Mouse (Mus musculus) frontal cortex, adult 2 months (tissue): ENCODE results near the gene Ppm1h. TPM values are rescaled to one million over a fixed set of nuclear protein-coding genes. Genes with fewer than 3 reads are reported as not detected.

Experiments
- DNase-seq, 2 experiments: peaks; one replicate each; pipeline ENCODE4 v3.0.0; 2022; ENCODE audit warnings: low spot score in 1 of 2; ENCODE audit errors: extremely low spot score in 1 of 2
- polyA plus RNA-seq: library from polyadenylated mRNA; depleted of rRNA; stranded (reverse); fragments of >200 nt; gene quantifications from 2 replicates; pipeline ENCODE4 v1.2.3, GENCODE M21; 2012; rRNA removed

Gene Ppm1h
- polyA plus RNA-seq, 1 experiment, result 29.9 TPM

DNA sequence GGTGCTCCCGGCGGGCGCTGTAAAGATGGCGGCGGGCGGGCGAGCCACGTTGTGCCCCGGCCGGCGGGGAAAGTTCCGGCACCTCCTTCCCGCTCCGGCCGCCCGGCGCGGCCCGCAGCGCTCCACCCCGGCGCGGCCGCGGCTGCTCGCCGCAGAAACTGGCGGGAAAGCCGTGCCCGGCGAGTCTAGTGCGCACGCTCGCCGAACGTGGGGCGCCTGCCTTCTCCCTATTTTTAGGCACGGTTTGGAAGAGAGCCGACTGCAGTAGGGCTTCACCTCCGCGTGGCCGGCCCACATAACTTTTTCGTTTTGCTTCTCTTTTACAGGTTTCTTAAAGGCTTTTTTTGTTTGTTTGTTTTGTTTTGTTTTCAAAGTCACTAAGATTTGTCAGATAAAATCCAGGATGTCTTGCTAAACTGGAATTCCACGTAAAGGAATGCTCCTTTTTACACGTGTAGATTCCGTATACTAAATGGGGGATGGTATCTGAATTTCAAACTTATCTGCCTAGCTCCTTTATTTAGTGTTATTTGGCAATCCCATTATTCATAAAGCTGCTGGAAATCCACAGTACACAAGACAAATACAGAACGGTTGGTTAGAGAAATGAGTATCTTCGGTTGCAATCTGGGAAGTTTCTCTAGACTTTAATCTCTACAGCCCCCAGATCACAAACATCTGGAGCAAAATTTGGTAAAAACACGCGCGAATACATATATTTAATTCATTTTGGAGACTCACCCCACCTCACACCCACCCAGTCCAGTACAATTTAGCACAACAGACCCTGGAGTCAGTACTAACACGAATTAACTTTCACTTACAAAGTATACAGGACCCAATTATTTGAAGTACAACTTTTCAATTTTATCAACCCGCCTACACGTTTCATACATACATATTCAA is 308.0 kb downstream of the Ppm1h start:
- DNase-seq, result peak in 1 of 2 experiments; percentile 84

DNA sequence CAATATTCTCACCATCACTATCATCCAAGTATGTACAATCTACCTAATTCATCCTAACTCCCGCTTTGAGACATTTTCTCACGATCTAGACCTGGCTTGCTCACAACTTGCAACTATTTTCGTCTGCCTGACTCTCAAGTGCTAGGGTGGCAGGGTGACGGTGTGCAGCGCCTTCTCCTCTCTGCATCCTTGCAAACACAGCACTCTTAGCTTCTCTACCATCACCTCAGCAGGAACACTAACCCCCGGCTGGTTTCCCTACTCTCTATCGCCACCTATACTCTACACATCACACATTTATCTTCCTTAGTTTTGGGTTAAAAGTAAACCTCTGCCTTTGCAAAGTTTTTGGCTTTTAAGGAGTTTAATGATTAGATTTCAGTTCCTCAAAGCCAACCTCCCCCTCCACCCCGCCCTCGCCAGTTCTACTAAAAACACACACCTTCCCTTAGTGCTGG is 309.1 kb downstream of the Ppm1h start:
- peak; percentile 60 to 61 for DNase-seq

DNA sequence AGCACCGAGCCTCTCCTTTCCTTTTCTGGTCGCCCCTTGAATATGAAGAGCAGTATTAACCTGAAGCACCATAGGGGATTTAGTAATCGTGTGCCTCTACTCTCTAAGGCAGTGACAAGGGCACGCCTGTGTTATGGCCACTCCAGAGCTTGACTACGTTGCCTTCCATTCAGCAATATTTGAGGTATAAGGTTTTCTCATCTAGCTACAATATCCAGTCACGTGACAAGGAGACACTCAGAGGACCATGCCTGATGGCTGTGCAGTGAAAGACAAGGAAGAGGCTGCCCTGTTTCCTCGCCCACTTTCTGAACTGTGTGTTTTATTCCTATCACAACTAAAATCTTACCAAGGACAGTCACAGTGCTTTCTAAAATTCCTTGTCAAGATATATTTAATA is 309.8 kb downstream of the Ppm1h start:
- DNase-seq, result no peak

DNA sequence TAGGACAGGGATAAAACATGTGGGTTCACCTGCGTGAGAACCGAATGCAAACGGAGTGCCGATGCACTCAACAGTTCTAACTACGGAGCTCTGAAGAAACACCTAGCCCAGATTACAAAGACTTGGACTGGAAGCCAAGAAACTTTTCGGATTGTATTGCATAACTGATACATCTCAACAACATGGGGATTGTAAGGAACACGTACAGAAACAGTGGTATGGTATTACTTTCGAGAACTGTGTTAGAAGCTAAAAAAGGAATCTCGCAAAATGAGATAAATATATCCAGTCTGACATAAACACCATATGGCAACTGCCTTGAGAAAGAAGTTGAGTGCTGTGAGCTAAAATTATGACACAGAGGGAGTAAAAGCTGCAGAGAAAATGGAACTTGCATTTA is 311.4 kb downstream of the Ppm1h start:
- DNase-seq, result peak; percentile 61 to 70

DNA sequence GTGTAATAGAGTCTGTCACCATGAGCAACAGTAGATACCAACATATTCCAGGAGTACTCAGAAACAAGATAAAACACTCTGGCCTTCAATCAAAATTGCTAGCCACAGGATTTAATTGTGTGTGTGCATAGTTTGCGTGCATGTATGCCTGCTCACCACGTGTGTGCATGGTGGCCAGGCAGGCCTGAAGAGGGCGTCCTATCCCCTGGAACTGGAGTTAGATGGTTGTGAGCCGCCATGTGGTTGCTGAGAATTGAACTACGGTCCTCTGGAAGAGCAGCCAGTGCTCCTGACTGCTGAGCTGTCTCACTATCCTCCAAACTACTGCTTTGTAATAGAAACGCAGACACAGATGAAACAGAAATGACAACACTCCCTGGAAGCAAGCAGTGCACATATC is 312.0 kb downstream of the Ppm1h start:
- no peak for DNase-seq

DNA sequence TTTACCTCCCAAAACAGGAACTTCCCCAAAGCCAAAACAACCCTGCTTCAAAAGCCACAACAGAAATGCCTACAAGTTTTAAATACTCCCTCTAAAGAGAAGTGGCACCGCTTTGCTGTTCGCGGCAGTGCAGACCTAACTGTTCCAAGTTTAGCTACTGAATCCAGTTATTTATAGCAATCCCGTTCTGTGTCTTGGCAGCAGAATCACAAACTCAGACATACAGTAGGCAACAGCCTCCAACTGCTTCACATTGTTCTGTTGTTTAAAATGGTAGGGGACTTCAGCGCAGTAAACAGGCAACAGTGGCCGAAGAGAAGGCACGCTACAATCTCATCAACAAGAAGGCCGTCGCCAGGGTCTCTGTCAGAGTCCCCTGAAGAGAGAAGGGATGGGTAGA is 312.5 kb downstream of the Ppm1h start:
- peak; percentile 62 to 69 for DNase-seq

DNA sequence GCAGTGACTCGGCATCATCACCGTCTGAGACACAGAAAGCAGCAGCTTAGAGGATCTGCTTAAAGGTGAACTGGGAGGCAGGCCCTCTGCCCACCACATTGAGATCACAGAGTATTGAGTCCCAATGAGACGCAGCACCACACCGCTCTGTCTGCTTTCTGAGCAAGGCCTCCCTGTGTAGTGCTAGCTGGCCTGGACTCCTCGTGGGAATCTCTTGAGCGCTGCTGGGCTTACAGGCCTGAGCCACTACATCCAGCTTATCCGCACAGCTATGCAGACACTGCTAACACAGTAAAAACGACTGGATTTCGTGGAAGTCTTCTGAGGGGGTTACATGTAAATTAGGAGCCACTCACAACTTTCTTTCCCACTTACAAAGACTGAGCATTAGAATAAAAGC is 313.1 kb downstream of the Ppm1h start:
- no peak for DNase-seq

DNA sequence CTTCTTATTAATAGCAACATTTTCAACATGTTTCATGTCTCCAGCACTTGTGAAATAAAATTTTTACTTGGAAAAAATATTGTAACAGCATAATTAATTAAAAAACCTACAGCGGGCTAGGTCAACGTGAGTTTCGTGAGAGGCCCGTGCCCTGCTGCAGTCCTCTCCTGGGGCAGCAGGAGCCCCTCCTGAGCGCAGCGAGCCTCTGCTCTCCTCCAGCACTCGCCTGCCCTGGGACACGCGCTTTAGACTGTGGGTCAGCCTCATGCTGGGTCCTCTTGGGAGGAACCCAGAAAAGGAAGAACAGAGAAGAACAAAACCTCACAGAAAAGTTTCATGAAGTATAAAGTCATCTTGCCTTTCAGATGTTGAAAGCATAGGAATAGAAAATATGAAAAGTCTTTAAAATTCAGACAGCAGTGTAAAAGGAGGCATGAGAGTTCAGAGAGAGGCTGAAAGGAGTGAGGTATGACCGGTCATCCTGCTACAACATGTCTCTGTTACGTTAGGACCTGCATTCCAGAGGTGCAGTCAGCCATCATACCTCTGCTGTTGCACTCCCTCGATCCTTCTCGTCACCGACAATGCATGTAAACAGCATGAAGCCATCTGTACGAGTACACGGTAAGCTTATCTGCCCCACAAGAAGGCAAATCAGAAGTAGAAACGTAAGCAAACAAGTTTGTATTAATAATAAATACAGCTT is 316.0 kb downstream of the Ppm1h start:
- no peak for DNase-seq

Other genes with a start within 250 kb of the Ppm1h start
- 0.23 and 0.28 TPM in 2 replicates for gene Avpr1a, start 230.3 kb upstream of the Ppm1h start, polyA plus RNA-seq